Mouse (Mus musculus) T-cell, adult 2 months (primary cell): ENCODE measurements at regions not wholly inside any gene's neighbourhood (a gene's known extent, or its start where the extent isn't known, plus 50 kb on each side); places are given as distances from the start of the nearest gene placed in this dataset.

Experiments
- DNase-seq: peaks from one replicate; pipeline ENCODE4 v3.0.0; 2022; ENCODE audit warnings: low spot score

DNA sequence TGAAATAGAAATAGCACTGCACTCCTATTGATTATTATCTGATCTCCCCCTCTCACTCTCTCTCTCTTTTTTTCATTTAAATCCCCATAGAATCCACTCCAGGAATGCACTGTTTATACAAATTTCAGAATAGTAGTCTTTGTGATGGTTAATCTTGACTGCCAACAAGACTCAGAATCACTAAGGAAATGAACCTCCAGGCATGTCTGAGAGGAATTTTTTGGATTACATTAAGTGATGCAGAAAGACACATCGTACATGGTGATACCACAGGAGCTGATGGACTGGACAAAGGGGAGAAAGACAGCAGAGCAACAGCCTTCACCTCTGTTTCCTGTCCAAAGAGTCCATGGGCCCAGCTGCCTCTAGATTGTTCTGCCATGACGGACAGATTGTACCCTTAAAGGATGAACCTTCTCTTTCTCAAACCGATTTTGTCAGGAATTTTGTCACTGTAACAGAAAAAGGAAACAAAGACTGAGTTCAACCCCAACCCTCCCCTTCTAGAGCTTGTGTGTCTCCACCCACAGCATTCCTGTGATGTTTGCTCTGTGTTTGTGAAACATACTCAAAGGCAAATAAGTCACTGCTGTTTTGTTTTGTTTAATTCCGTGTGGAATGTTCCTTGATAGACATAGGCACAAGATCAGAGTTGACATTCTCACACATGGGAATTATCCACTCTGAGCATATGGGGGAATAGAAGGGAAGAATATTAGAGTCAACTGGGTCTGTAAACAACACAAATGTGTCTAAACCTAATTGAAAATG lies 59.1 kb upstream of the Gm34302 start:
- DNase-seq: no peak

GRCm38 (mm10) chr3:63538881-63539280 lies 55.2 kb upstream of the Gm34302 start:
- no peak for DNase-seq

DNA sequence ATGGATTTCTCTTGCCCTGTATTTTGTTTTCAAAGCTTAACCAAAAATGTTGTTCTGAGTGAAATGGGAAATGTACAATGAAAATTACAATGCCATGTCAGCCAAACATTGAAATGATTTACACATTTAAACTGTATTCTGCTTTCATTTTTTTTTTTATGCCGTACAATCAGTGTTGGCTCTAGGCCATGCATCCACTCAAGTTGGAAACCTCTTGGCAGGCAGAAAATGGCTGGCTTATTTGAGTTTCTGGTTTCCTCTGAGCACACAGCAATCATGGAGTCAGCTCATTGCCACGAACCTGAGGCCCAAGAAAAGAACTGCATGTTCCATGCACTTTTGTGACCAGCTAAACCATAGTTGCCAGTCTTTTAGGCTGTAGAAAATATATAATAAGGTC lies 50.5 kb upstream of the Gm34302 start:
- no peak for DNase-seq
